In genomic region chr7:79486528-79486927, GRCm38 (mm10) we compare ENCODE assay signal across 15 mouse cellular contexts. TPM values are rescaled to one million over a fixed set of nuclear protein-coding genes. Genes with fewer than 3 reads are reported as not detected.
DNase-seq lines count a peak whose midpoint lies in the region; ATAC-seq lines count a peak whose summit lies in the region.
"Had no signal": no experiment of that assay in that cellular context is flagged by ENCODE, and none has a peak within 500 bp of the region (broad histone marks: within the 10 kb centered on the region; RNA-seq: fewer than 3 reads in every experiment).

No protein-coding gene starts in this region.

- peak; percentile 64 to 94 for DNase-seq in left cerebral cortex, adult 8-10 months (ENCODE audit: low spot score in 2 of 2)
- no peak for DNase-seq in left cerebral cortex, postnatal 10 days (ENCODE audit: extremely low spot score in 1 of 2, low spot score in 2 of 2)
- DNase-seq in brain, adult 2 months (ENCODE audit: low read depth, low spot score) = peak; percentile 96
- peak; percentile 76 to 90 for DNase-seq in left cerebral cortex, postnatal 14 days (ENCODE audit: low spot score in 2 of 2)
- no peak for DNase-seq in testis, postnatal 10 days (ENCODE audit: low spot score)
- DNase-seq: heart, adult 11 months; kidney, adult 18-20 months; thymus, postnatal 14 days had no signal

- H3K36me3 ChIP-seq in forebrain, embryonic 16.5 days (ENCODE audit: control insufficient read depth, insufficient read depth) = no peaks in the 10 kb centered on the region
- H3K36me3 ChIP-seq: hindbrain, embryonic 15.5 days; midbrain, embryonic 15.5 days; neural tube, embryonic 12.5 days had no signal

- H3K4me2 ChIP-seq in forebrain, embryonic 16.5 days (ENCODE audit: low read length) = no peak overlapping the region
- H3K4me2 ChIP-seq: hindbrain, embryonic 15.5 days; midbrain, embryonic 15.5 days; neural tube, embryonic 12.5 days had no signal

- no peak overlapping the region for H3K27ac ChIP-seq in forebrain, embryonic 16.5 days (ENCODE audit: low read length)
- H3K27ac ChIP-seq: hindbrain, embryonic 15.5 days; liver, embryonic 14.5 days; midbrain, embryonic 15.5 days; neural tube, embryonic 12.5 days had no signal

- intact Hi-C loops in left cerebral cortex, postnatal 10 days (cut with DNase I) = no loop called here
- intact Hi-C loops in left cerebral cortex, postnatal 14 days (cut with DNase I) = no loop called here

- H3K27me3 ChIP-seq in forebrain, embryonic 16.5 days (replicated peaks; ENCODE audit: control insufficient read depth, insufficient read depth, low read length) = no peaks in the 10 kb centered on the region
- H3K27me3 ChIP-seq: hindbrain, embryonic 15.5 days; midbrain, embryonic 15.5 days; neural tube, embryonic 12.5 days had no signal

- H3K4me3 ChIP-seq in forebrain, embryonic 16.5 days (replicated peaks; ENCODE audit: low read length) = no peak overlapping the region
- H3K4me3 ChIP-seq: erythroblast, embryonic 14.5 days; hindbrain, embryonic 15.5 days; midbrain, embryonic 15.5 days; neural tube, embryonic 12.5 days had no signal

- H3K4me1 ChIP-seq in forebrain, embryonic 16.5 days (replicated peaks; ENCODE audit: control insufficient read depth, insufficient read depth, low read length) = no peaks in the 10 kb centered on the region
- H3K4me1 ChIP-seq: hindbrain, embryonic 15.5 days; midbrain, embryonic 15.5 days; neural tube, embryonic 12.5 days had no signal

- no peak for ATAC-seq in CD4-positive, CD25-positive, alpha-beta regulatory T cell, adult 4 months
- ATAC-seq in forebrain, embryonic 16.5 days = no peak
- ATAC-seq: midbrain, embryonic 15.5 days had no signal

- H3K9me3 ChIP-seq in forebrain, embryonic 16.5 days (ENCODE audit: control insufficient read depth, low read length) = no peaks in the 10 kb centered on the region
- H3K9me3 ChIP-seq: hindbrain, embryonic 15.5 days; midbrain, embryonic 15.5 days; neural tube, embryonic 12.5 days had no signal

- WGBS in forebrain, embryonic 16.5 days = 59% methylated on average over 10 of the region's 10 CpGs

- no peak overlapping the region for H3K9ac ChIP-seq in forebrain, embryonic 16.5 days (replicated peaks; ENCODE audit: low read depth, low read length)
- H3K9ac ChIP-seq: hindbrain, embryonic 15.5 days; liver, embryonic 14.5 days; midbrain, embryonic 15.5 days; neural tube, embryonic 12.5 days had no signal

RNA-seq across cellular contexts. Expression of gene Polg, which starts 20.4 kb away (rescaled TPM):
- 100 to 1,000 TPM in 1 of 4 experiments, 10 to 100 TPM in 3; 81.6 to 112 (median 91.0) TPM for total RNA-seq in left cerebral cortex, adult 8-10 months (2022)
- total RNA-seq in left cerebral cortex, postnatal 10 days (2021) = 10 to 100 TPM; 85.9 to 88.7 TPM
- 10 to 100 TPM; 84.3 to 90.1 TPM for total RNA-seq in left cerebral cortex, postnatal 14 days (2021)
- polyA plus RNA-seq in CD4-positive, CD25-positive, alpha-beta regulatory T cell, adult 4 months (2017; shearing (Covaris generic)) = 10 to 100 TPM; 29.3 to 34.8 TPM
- polyA plus RNA-seq in forebrain, embryonic 16.5 days (2015; fragmentation: Nextera tagmentation; extraction: Ambion mirVana) = 29.5 and 34.6 TPM in 2 replicates

Comparison
In these comparisons a context has a peak if more than half of its experiments do, and no peak if none do; other contexts are left out.
1. DNase-seq: peak in left cerebral cortex, adult 8-10 months (2 of 2), brain, adult 2 months (single experiment) and left cerebral cortex, postnatal 14 days (2 of 2); none in left cerebral cortex, postnatal 10 days (0 of 2) and testis, postnatal 10 days (single experiment).